Mouse (Mus musculus): ENCODE results near the gene Ccdc188.

- TF ChIP-seq GATA1 (IDR thresholded peaks at IDR 0.05; ENCODE audit: borderline replicate concordance, low read length) (no peak), FLI1 (IDR thresholded peaks at IDR 0.05; ENCODE audit: low read length) (no peak)
These were observed 47.3 kb downstream of the Ccdc188 start for GRCm38 (mm10) chr16:18265024-18265423.

All from megakaryocyte, embryonic 14.5 days (primary cell).